In the genomic region with DNA sequence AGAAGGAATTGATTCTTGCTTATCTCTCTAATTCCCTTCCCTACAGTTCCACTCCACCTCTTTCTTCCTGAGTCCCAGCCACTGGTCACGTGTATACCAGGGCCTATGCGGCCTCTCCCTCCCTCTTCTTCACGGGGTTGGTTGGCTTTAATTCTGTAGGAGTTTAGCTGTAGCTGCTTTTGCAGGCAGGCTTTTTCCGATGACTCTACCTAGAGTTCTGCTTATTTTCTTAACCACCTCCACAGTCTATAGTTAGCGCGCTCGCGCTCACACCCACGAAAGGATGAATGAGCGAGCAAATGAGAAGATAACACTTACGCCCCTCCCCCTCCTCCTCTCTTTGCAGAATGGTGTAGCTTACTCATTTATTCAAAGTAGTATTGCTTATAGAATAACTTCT, we compare ENCODE assay signal across 11 mouse cellular contexts. TPM values are rescaled to one million over a fixed set of nuclear protein-coding genes. Genes with fewer than 3 reads are reported as not detected.
A peak's percentile ranks its signal among the peaks of the same experiment; 100 is the strongest.
DNase-seq lines count a peak whose midpoint lies in the region; ATAC-seq lines count a peak whose summit lies in the region.
"Had no signal": no experiment of that assay in that cellular context is flagged by ENCODE, and none has a peak within 500 bp of the region (broad histone marks: within the 10 kb centered on the region; RNA-seq: fewer than 3 reads in every experiment).

No protein-coding gene starts in this region.

- peak; percentile 58; the same call in 1 of the 2 replicates for ATAC-seq in kidney, embryonic 16.5 days (ENCODE audit: low FRiP score, low TSS enrichment)
- ATAC-seq in heart, embryonic 14.5 days (ENCODE audit: insufficient number of reproducible peaks, insufficient read depth, low FRiP score, low read depth) = no peak
- no peak for ATAC-seq in granulocyte monocyte progenitor cell, adult 5-6 weeks (replicated peaks; ENCODE audit: poor library complexity, severe bottlenecking)

- no peaks in the 10 kb centered on the region for H3K36me3 ChIP-seq in kidney, embryonic 16.5 days (ENCODE audit: insufficient read depth, low read length)
- no peaks in the 10 kb centered on the region for H3K36me3 ChIP-seq in heart, embryonic 14.5 days (ENCODE audit: control insufficient read depth, insufficient read depth, low read length)
- H3K36me3 ChIP-seq: midbrain, embryonic 12.5 days had no signal

- H3K27me3 ChIP-seq in kidney, embryonic 16.5 days (ENCODE audit: insufficient read depth, low read length) = no peaks in the 10 kb centered on the region
- H3K27me3 ChIP-seq in heart, embryonic 14.5 days (ENCODE audit: control insufficient read depth, insufficient read depth, low read length) = no peaks in the 10 kb centered on the region
- H3K27me3 ChIP-seq: midbrain, embryonic 12.5 days had no signal

- H3K9ac ChIP-seq in kidney, embryonic 16.5 days (replicated peaks; ENCODE audit: low read length) = no peak overlapping the region
- peak overlapping the region; percentile 61 for H3K9ac ChIP-seq in heart, embryonic 14.5 days (ENCODE audit: low read length)
- H3K9ac ChIP-seq: midbrain, embryonic 12.5 days had no signal

- no peak overlapping the region for H3K4me3 ChIP-seq in kidney, embryonic 16.5 days (ENCODE audit: low read length)
- H3K4me3 ChIP-seq in heart, embryonic 14.5 days (ENCODE audit: control insufficient read depth in 1 of 2, insufficient read depth in 1 of 2, low read depth in 1 of 2, low read length in 2 of 2) = peak overlapping the region; percentile 25 to 28
- H3K4me3 ChIP-seq: midbrain, embryonic 12.5 days had no signal

- H3K4me1 ChIP-seq in kidney, embryonic 16.5 days (ENCODE audit: insufficient read depth, low read length) = 0 out of 2 replicates have a peak, but pooled peaks cover 6% of the 10 kb centered on the region
- peaks cover 29 to 48% of the 10 kb centered on the region in 2 experiments for H3K4me1 ChIP-seq in heart, embryonic 14.5 days (ENCODE audit: control insufficient read depth in 2 of 2, insufficient read depth in 2 of 2, low read length in 2 of 2)
- H3K4me1 ChIP-seq: midbrain, embryonic 12.5 days had no signal

- peak overlapping the region; percentile 30; the same call in 1 of the 2 replicates for H3K4me2 ChIP-seq in kidney, embryonic 16.5 days (replicated peaks; ENCODE audit: low read depth, low read length)
- peak overlapping the region; percentile 57 for H3K4me2 ChIP-seq in heart, embryonic 14.5 days (ENCODE audit: low read length)
- H3K4me2 ChIP-seq: midbrain, embryonic 12.5 days had no signal

- intact Hi-C loops in left cerebral cortex, postnatal 36 days (cut with DNase I) = no loop called here

- no peaks in the 10 kb centered on the region for H3K9me3 ChIP-seq in kidney, embryonic 16.5 days (ENCODE audit: low read length)
- no peaks in the 10 kb centered on the region for H3K9me3 ChIP-seq in heart, embryonic 14.5 days (ENCODE audit: control insufficient read depth, low read length)
- H3K9me3 ChIP-seq: midbrain, embryonic 12.5 days had no signal

- WGBS in kidney, embryonic 16.5 days = 36% methylated on average over 11 of the region's 11 CpGs
- WGBS in heart, embryonic 14.5 days = 14% methylated on average over 11 of the region's 11 CpGs

- H3K27ac ChIP-seq in kidney, embryonic 16.5 days (ENCODE audit: low read length) = no peak overlapping the region
- H3K27ac ChIP-seq in heart, embryonic 14.5 days (replicated peaks in 1 of 2; ENCODE audit: control insufficient read depth in 1 of 2, insufficient read depth in 1 of 2, low read depth in 2 of 2, low read length in 2 of 2) = peak overlapping the region; percentile 67 to 78
- H3K27ac ChIP-seq: midbrain, embryonic 12.5 days had no signal

- no peak for DNase-seq in kidney, postnatal 10 days
- DNase-seq in brain, adult 2 months (ENCODE audit: low read depth, low spot score) = peak; percentile 94
- DNase-seq in left cerebral cortex, postnatal 36 days (ENCODE audit: low spot score in 2 of 2) = peak; percentile 63 to 70
- DNase-seq in cerebellum, adult 11-12 months = no peak
- no peak for DNase-seq in thymus, adult 18-20 months
- DNase-seq: kidney, postnatal 25 days; lung, adult 18-20 months had no signal

RNA-seq across cellular contexts. Expression of gene Rnf144b, which starts 26.1 kb away (rescaled TPM):
- 0.89 and 1.0 TPM in 2 replicates for polyA plus RNA-seq in kidney, embryonic 16.5 days (2015; fragmentation: Nextera tagmentation; extraction: Ambion mirVana)
- polyA plus RNA-seq in heart, embryonic 14.5 days (2014; fragmentation: Nextera tagmentation; extraction: Ambion mirVana) = 2.3 and 2.6 TPM in 2 replicates
- 10 to 100 TPM; 20.2 to 25.2 TPM for total RNA-seq in left cerebral cortex, postnatal 36 days (2021)
- total RNA-seq in granulocyte monocyte progenitor cell, adult 5-6 weeks (2014; fragmentation: Nextera tagmentation) = 7.8 and 7.9 TPM in 2 replicates
- 6.9 and 9.1 TPM in 2 replicates for total RNA-seq in granulocyte monocyte progenitor cell, adult 5-6 weeks (2017)

RNA-seq across cellular contexts. Expression of gene Dek, which starts 42.6 kb away (rescaled TPM):
- polyA plus RNA-seq in kidney, embryonic 16.5 days (2015; fragmentation: Nextera tagmentation; extraction: Ambion mirVana) = 218 and 234 TPM in 2 replicates
- 130 and 132 TPM in 2 replicates for polyA plus RNA-seq in heart, embryonic 14.5 days (2014; fragmentation: Nextera tagmentation; extraction: Ambion mirVana)
- total RNA-seq in left cerebral cortex, postnatal 36 days (2021) = 10 to 100 TPM; 45.4 to 55.7 TPM
- total RNA-seq in granulocyte monocyte progenitor cell, adult 5-6 weeks (2014; fragmentation: Nextera tagmentation) = 263 and 303 TPM in 2 replicates
- total RNA-seq in granulocyte monocyte progenitor cell, adult 5-6 weeks (2017) = 597 and 629 TPM in 2 replicates

Comparison
In these comparisons a context has a peak if more than half of its experiments do, and no peak if none do; other contexts are left out.
1. DNase-seq: peak in brain, adult 2 months (single experiment) and left cerebral cortex, postnatal 36 days (2 of 2); none in kidney, postnatal 10 days (single experiment), cerebellum, adult 11-12 months (single experiment) and thymus, adult 18-20 months (0 of 2).
2. RNA of gene Dek, which starts 42.6 kb away (total RNA-seq): 263 to 629 TPM in granulocyte monocyte progenitor cell, adult 5-6 weeks; 45.4 to 55.7 TPM in left cerebral cortex, postnatal 36 days; every median in the first group is over 4 times any median in the second.